Mouse (Mus musculus) hindbrain, embryonic 13.5 days (tissue): ENCODE measurements around the gene Cnbd2. TPM values are rescaled to one million over a fixed set of nuclear protein-coding genes. Genes with fewer than 3 reads are reported as not detected.
"Not testable (repeated sequence)": the region's sequence is repeated elsewhere in the genome, so short reads cannot be mapped to it uniquely, and the experiment has no call there.

Source experiments
- ATAC-seq: fragments of 200-750 bp; cut with Nextera tagmentation; 2 replicates; pipeline ENCODE4 v1.8.0; 2017; ENCODE audit warnings: moderate TSS enrichment; ENCODE audit not compliant: low FRiP score
- H3K27ac ChIP-seq: fragments of 300-500 bp; sonication (generic); 2 replicates; pipeline ENCODE4 v1.5.1; 2015; ENCODE audit warnings: inconsistent platforms, mild to moderate bottlenecking, moderate library complexity
- H3K27me3 ChIP-seq: fragments of 300-500 bp; sonication (generic); 2 replicates; pipeline ENCODE4 v1.6.1; 2015; ENCODE audit warnings: mild to moderate bottlenecking, inconsistent platforms
- H3K36me3 ChIP-seq: fragments of 300-500 bp; sonication (generic); 2 replicates; pipeline ENCODE4 v1.6.1; 2015; ENCODE audit warnings: mild to moderate bottlenecking, inconsistent platforms
- H3K4me1 ChIP-seq: fragments of 300-500 bp; sonication (generic); replicated peaks from 2 replicates; pipeline ENCODE4 v1.6.1; 2015; ENCODE audit warnings: inconsistent platforms
- H3K4me2 ChIP-seq: fragments of 300-500 bp; sonication (generic); 2 replicates; pipeline ENCODE4 v1.6.1; 2015; ENCODE audit warnings: inconsistent platforms, mild to moderate bottlenecking, moderate library complexity
- H3K4me3 ChIP-seq: fragments of 300-500 bp; sonication (generic); 2 replicates; pipeline ENCODE4 v1.5.1; 2015; ENCODE audit warnings: mild to moderate bottlenecking, inconsistent platforms
- H3K9ac ChIP-seq: fragments of 300-500 bp; sonication (generic); 2 replicates; pipeline ENCODE4 v1.6.1; 2015; ENCODE audit warnings: mild to moderate bottlenecking, inconsistent platforms
- H3K9me3 ChIP-seq: fragments of 300-500 bp; sonication (generic); 2 replicates; pipeline ENCODE4 v1.6.1; 2016; ENCODE audit warnings: inconsistent platforms
- WGBS: fragments of 180-500 bp; shearing (Covaris S2); methylation state at CpG from one replicate; pipeline ENCODE4 v1.1.7; 2015; 5-methylcytosine and 5-hydroxymethylcytosine counted together
- polyA plus RNA-seq: library from polyadenylated mRNA; unstranded; fragments of >200 nt; fragmentation: Nextera tagmentation; extraction: Ambion mirVana; gene quantifications from 2 replicates; pipeline ENCODE4 v1.2.1, GENCODE M21; 2015

Cnbd2 gene
- polyA plus RNA-seq, 1 experiment from 2014 or later = 6.3 TPM

GRCm38 (mm10) chr2:156397988-156398387 is 85.9 kb downstream of the Cnbd2 start:
- peaks cover 22% of the 10 kb centered on the region for H3K4me1 ChIP-seq
- H3K4me3 ChIP-seq = no peak overlapping the region
- H3K4me2 ChIP-seq = no peak overlapping the region
- 95% methylated on average over 7 of the region's 7 CpGs for WGBS
- no peaks in the 10 kb centered on the region for H3K27me3 ChIP-seq
- H3K9ac ChIP-seq = no peak overlapping the region
- ATAC-seq = no peak
- no peak overlapping the region for H3K27ac ChIP-seq
- no peaks in the 10 kb centered on the region for H3K9me3 ChIP-seq
- no peaks in the 10 kb centered on the region for H3K36me3 ChIP-seq

DNA sequence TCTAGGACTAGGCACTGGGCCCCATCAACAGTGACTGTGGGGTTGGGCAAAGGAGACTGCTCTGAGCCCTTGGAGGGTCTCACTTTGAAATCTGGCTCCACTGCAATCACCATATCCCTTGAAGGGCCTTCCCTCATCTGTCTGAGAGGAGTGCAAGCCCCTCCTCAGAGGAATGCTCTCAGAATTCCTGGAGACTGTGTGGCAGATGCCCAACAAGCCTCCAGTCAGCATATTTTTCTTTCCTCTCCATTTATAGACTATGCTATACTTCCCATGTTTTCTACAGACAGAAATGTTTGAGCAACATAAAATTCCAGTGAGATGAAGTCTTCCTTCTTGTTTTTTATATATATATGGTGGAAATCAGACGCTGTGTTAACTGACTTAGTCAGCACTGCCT is 87.4 kb downstream of the Cnbd2 start:
- H3K4me3 ChIP-seq = no peak overlapping the region
- H3K9me3 ChIP-seq = no peaks in the 10 kb centered on the region
- no peak overlapping the region for H3K4me2 ChIP-seq
- ATAC-seq = no peak
- H3K9ac ChIP-seq = no peak overlapping the region
- peaks cover 15% of the 10 kb centered on the region for H3K4me1 ChIP-seq
- H3K27ac ChIP-seq = no peak overlapping the region
- WGBS = 93% methylated on average over 1 of the region's 1 CpGs
- no peaks in the 10 kb centered on the region for H3K27me3 ChIP-seq
- H3K36me3 ChIP-seq = no peaks in the 10 kb centered on the region

DNA sequence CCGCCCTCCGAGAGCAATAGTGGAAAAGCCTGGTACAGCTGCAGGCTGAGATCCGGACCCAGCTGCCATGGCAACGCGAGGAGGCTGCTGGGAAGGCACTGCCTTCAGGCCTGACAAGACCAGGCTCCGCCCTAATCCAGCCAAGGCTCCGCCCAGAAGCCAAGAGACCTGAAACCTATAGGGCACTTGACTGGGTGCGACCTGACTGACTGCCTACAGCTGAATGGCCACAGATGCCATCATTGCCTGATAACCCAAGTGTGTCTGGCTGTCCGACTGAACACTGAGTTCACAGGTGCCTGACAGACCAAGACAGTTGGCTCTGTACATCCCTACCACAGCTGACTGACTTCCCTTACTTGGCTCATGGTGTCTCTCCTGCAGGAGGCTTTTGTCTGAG is 89.2 kb downstream of the Cnbd2 start:
- H3K4me2 ChIP-seq = peak overlapping the region; percentile 43
- peak; percentile 94 for ATAC-seq
- H3K9me3 ChIP-seq = no peaks in the 10 kb centered on the region
- peak overlapping the region; percentile 83 for H3K27ac ChIP-seq
- 6% methylated on average over 9 of the region's 9 CpGs for WGBS
- no peaks in the 10 kb centered on the region for H3K27me3 ChIP-seq
- H3K9ac ChIP-seq = peak overlapping the region; percentile 62; the same call in 1 of the 2 replicates
- H3K36me3 ChIP-seq = no peaks in the 10 kb centered on the region
- H3K4me3 ChIP-seq = peak overlapping the region; percentile 11; the same call in 1 of the 2 replicates
- H3K4me1 ChIP-seq = peaks cover 15% of the 10 kb centered on the region

GRCm38 (mm10) chr2:156402036-156402435 is 89.9 kb downstream of the Cnbd2 start:
- no peak overlapping the region for H3K9ac ChIP-seq
- H3K9me3 ChIP-seq = no peaks in the 10 kb centered on the region
- no peaks in the 10 kb centered on the region for H3K36me3 ChIP-seq
- H3K27me3 ChIP-seq = no peaks in the 10 kb centered on the region
- no peak overlapping the region for H3K4me2 ChIP-seq
- no peak overlapping the region for H3K4me3 ChIP-seq
- H3K4me1 ChIP-seq = peaks cover 18% of the 10 kb centered on the region
- H3K27ac ChIP-seq = no peak overlapping the region
- 92% methylated on average over 3 of the region's 3 CpGs for WGBS
- no peak for ATAC-seq

DNA sequence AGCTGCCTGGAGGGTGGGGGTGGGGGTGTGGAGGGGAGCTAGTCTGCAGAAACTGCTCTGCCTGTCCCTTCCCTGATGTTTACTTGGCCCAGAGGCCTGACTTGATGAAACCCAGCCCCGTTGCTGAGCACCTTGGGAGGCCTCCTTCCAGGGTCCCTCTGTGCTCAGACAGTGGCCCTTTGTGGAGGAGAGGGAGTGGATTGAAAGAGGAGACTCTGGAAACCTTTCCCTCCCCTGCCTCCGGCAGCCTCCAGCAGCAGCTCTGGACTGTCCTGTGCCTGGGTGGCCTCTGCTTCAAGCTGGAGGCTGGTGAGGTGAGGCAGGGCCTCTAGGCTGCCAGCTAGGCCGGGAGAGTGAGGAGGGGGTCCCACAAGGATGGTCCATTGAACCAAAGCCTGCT is 94.9 kb downstream of the Cnbd2 start:
- no peak overlapping the region for H3K4me3 ChIP-seq
- no peak for ATAC-seq
- no peaks in the 10 kb centered on the region for H3K36me3 ChIP-seq
- peaks cover 10% of the 10 kb centered on the region; the same call in 1 of the 2 replicates for H3K4me1 ChIP-seq
- H3K27me3 ChIP-seq = no peaks in the 10 kb centered on the region
- 16% methylated on average over 3 of the region's 3 CpGs for WGBS
- no peak overlapping the region for H3K9ac ChIP-seq
- H3K9me3 ChIP-seq = no peaks in the 10 kb centered on the region
- H3K4me2 ChIP-seq = no peak overlapping the region
- H3K27ac ChIP-seq = no peak overlapping the region

GRCm38 (mm10) chr2:156408168-156408567 is 96.1 kb downstream of the Cnbd2 start:
- Histone ChIP-seq H3K4me1 (peaks cover 10% of the 10 kb centered on the region; the same call in 1 of the 2 replicates), H3K4me3 (no peak overlapping the region), H3K4me2 (no peak overlapping the region), H3K9ac (peak overlapping the region; percentile 55), H3K27ac (no peak overlapping the region), H3K36me3 (no peaks in the 10 kb centered on the region), H3K27me3 (no peaks in the 10 kb centered on the region), H3K9me3 (no peaks in the 10 kb centered on the region)
- 37% methylated on average over 8 of the region's 8 CpGs for WGBS
- ATAC-seq = no peak

- not testable (repeated sequence) for H3K9me3 ChIP-seq, H3K27me3 ChIP-seq, ATAC-seq, H3K4me3 ChIP-seq, H3K36me3 ChIP-seq, H3K27ac ChIP-seq, H3K9ac ChIP-seq, H3K4me1 ChIP-seq, H3K4me2 ChIP-seq
- WGBS = 83% methylated on average over 6 of the region's 7 CpGs
Observed at GRCm38 (mm10) chr2:156411348-156411747, 99.2 kb downstream of the Cnbd2 start.

GRCm38 (mm10) chr2:156414996-156415395 is 102.9 kb downstream of the Cnbd2 start:
- Histone ChIP-seq H3K9ac (no peak overlapping the region), H3K27me3 (peaks cover 15% of the 10 kb centered on the region), H3K9me3 (no peaks in the 10 kb centered on the region), H3K4me3 (no peak overlapping the region), H3K27ac (no peak overlapping the region), H3K4me2 (no peak overlapping the region), H3K4me1 (peaks cover 8% of the 10 kb centered on the region), H3K36me3 (no peaks in the 10 kb centered on the region)
- ATAC-seq = no peak
- 79% methylated on average over 2 of the region's 2 CpGs for WGBS

DNA sequence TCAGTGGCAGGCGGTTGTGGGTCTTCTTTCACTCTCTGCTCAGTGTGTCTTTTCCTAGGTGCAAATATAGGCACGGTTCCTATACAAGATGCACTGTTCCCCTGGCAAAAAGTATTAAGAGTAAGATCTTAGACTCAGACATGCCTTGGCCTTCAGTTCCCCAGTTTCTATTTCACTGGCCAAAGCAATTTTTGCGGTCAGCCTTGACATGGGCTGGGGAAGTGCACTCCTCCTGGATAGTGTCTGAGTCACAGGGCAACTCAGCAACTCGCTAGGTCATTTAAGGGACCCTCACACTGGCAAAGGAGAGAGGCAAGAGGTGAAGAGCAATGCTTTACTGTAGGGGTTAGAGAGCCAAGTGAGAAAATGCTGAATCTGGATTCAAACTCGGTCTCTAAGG is 103.6 kb downstream of the Cnbd2 start:
- Histone ChIP-seq H3K27ac (no peak overlapping the region), H3K9ac (no peak overlapping the region), H3K9me3 (no peaks in the 10 kb centered on the region), H3K4me1 (peaks cover 12% of the 10 kb centered on the region), H3K4me2 (no peak overlapping the region), H3K4me3 (no peak overlapping the region), H3K36me3 (no peaks in the 10 kb centered on the region), H3K27me3 (peaks cover 15% of the 10 kb centered on the region)
- 71% methylated on average over 5 of the region's 5 CpGs for WGBS
- ATAC-seq = no peak

DNA sequence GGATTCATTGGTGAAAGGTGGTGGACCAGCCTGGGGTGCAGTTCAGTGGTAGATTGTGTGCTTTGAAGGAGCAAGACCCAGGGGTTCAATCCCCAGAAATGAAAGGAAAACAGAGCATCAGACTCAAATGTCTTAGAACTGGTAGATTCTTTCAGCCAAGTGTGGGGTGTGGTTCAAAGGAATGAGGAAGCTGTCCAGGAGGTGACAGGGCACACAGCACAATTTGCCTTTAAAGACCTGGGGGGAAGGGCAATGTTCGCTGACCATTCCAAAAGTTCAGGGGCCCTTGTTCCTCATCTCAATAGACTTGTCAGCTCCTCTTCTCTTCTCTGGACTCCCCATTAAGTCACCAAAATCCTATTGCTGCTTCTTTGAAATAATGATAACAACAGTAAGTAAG is 105.1 kb downstream of the Cnbd2 start:
- 50% methylated on average over 1 of the region's 1 CpGs for WGBS
- no peak overlapping the region for H3K9ac ChIP-seq
- no peak overlapping the region for H3K4me2 ChIP-seq
- no peaks in the 10 kb centered on the region for H3K36me3 ChIP-seq
- H3K9me3 ChIP-seq = no peaks in the 10 kb centered on the region
- no peak overlapping the region for H3K4me3 ChIP-seq
- H3K4me1 ChIP-seq = peaks cover 19% of the 10 kb centered on the region
- no peak for ATAC-seq
- no peak overlapping the region for H3K27ac ChIP-seq
- H3K27me3 ChIP-seq = peaks cover 19% of the 10 kb centered on the region

DNA sequence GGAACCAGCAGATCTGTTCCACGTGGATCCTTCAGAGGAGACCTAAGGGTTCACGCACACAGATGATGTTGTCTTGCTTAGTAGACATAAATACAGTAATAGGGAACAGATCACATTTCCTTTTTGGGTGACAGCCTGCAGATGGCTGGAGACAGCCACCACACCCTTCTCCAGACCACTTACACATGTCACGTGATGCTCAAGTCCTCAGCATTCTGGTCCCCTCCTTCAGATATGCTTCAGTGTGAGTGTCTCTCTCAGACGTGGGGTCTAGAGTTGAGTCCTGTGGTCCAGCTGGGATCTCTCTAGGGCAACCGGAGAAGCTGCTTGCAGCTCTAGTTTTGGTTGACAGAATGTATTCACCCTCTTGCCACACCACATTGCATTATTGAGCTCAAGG is 106.4 kb downstream of the Cnbd2 start:
- Histone ChIP-seq H3K4me3 (no peak overlapping the region), H3K27ac (no peak overlapping the region), H3K4me2 (no peak overlapping the region), H3K9ac (no peak overlapping the region), H3K36me3 (no peaks in the 10 kb centered on the region), H3K27me3 (peaks cover 19% of the 10 kb centered on the region), H3K4me1 (peaks cover 29% of the 10 kb centered on the region), H3K9me3 (no peaks in the 10 kb centered on the region)
- ATAC-seq = no peak
- 88% methylated on average over 5 of the region's 5 CpGs for WGBS

DNA sequence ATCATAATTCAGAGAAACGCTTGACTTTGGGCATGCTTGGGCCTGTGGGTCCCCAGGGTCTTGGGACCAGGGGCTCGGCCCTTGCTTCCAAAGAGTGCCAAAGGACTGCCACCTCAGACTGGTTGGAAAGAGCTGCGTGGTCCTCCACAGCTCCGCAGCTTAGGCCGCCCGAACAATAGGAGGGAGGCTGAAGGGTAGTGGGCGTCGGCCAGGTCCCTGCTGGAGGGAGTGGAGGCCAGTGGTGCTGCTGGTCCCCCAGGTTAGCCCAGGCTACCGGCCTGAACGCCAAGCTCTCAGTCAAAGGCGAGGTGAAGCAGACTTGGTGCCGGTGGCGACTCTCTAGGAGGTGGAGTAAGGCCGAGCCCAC is 108.2 kb downstream of the Cnbd2 start:
- peak overlapping the region; percentile 78 for H3K4me2 ChIP-seq
- H3K36me3 ChIP-seq = peaks cover 4% of the 10 kb centered on the region; the same call in 1 of the 2 replicates
- H3K27ac ChIP-seq = peak overlapping the region; percentile 94
- peak overlapping the region; percentile 62 for H3K4me3 ChIP-seq
- peak; percentile 41 for ATAC-seq
- H3K27me3 ChIP-seq = peaks cover 29% of the 10 kb centered on the region
- H3K9ac ChIP-seq = peak overlapping the region; percentile 92
- peaks cover 43% of the 10 kb centered on the region for H3K4me1 ChIP-seq
- H3K9me3 ChIP-seq = no peaks in the 10 kb centered on the region
- WGBS = 4% methylated on average over 14 of the region's 14 CpGs

DNA sequence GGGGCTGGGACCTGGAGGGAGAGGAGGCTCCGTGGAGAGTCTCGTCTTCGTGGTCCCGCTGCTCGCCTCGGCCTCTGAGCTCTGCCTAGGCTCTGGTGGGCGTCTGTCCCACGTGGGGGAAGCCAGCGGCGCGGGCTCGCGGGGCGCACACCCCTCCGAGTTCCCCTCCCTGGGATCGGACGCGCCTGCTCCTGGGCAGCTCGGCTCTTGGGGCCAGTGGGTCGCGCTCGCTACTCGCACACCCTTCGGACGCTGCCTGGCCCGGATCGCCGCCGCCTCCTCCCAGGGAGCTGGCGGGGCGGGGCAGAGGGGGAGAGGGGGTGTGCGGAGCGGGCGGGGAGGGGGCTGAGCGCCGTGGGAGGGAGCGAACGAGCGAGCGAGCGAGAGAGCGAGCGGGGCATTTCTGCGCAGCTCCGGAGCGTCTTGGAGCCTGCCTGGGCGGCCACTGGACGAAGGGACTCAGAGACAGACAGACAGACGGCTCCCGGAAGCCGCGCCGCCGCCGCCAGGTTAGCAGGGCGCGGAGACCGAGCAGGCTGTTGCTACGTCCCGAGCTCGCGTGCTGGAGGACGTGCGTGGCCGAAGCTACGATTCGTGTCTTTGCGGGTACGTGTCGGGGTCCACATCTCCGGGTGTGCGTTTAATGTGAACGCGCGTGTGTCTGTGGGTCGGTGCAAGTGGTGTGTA is 108.7 kb downstream of the Cnbd2 start, which contains the start of gene Epb41l1:
Gene Epb41l1 (plus strand): TSS at position 216 of the 687 bp plus-strand sequence.
- peaks cover 48% of the 10 kb centered on the region for H3K4me1 ChIP-seq
- ATAC-seq = peak; percentile 76

More for the DNA sequence above, 108.7 kb downstream of the Cnbd2 start, which contains the start of gene Epb41l1:
- H3K9ac ChIP-seq = peak within 1 kb of the TSS; percentile 92
- no peaks in the 10 kb centered on the region for H3K9me3 ChIP-seq
- peak within 1 kb of the TSS; percentile 78 for H3K4me2 ChIP-seq
- H3K4me3 ChIP-seq = peak within 1 kb of the TSS; percentile 62
- under 1% methylated on average over 74 of the region's 76 CpGs for WGBS
- peak within 1 kb of the TSS; percentile 94 for H3K27ac ChIP-seq
- H3K36me3 ChIP-seq = peaks cover 4% of the 10 kb centered on the region; the same call in 1 of the 2 replicates
- H3K27me3 ChIP-seq = peaks cover 29% of the 10 kb centered on the region
